Mouse (Mus musculus) E14TG2a.4 (cell line): ENCODE results near the gene Polr3gl.
A peak's percentile ranks its signal among the peaks of the same experiment; 100 is the strongest.

Experiments
- H3K27me3 ChIP-seq: 2 replicates; pipeline ENCODE4 v1.6.1; 2014; ENCODE audit warnings: low read length, control low read depth; ENCODE audit not compliant: insufficient read depth
- H3K36me3 ChIP-seq: 2 replicates; pipeline ENCODE4 v1.6.1; 2014; ENCODE audit warnings: low read length, control low read depth; ENCODE audit not compliant: insufficient read depth
- H3K4me1 ChIP-seq: replicated peaks from 2 replicates; pipeline ENCODE4 v1.6.1; 2014; ENCODE audit warnings: low read depth, low read length, control low read depth
- H3K4me3 ChIP-seq: replicated peaks from 2 replicates; pipeline ENCODE4 v1.5.1; 2014; ENCODE audit warnings: mild to moderate bottlenecking, low read length
- H3K9me3 ChIP-seq: 2 replicates; pipeline ENCODE4 v1.6.1; 2014; ENCODE audit warnings: low read length, control low read depth
- CTCF ChIP-seq: conservative IDR thresholded peaks from 2 replicates; pipeline ENCODE4 v1.5.1; 2014; ENCODE audit warnings: low read length
- NANOG ChIP-seq: IDR thresholded peaks from 2 replicates; pipeline ENCODE4 v1.6.1; 2014; ENCODE audit warnings: borderline replicate concordance, low read length, mixed read lengths
- POU5F1 ChIP-seq: IDR thresholded peaks from 2 replicates; pipeline ENCODE4 v1.6.1; 2014; ENCODE audit warnings: low read length, borderline replicate concordance

Polr3gl gene

GRCm38 (mm10) chr3:96599411-96599810 lies 5.4 kb upstream of the Polr3gl start:
- TF ChIP-seq POU5F1 (no peak), CTCF (no peak), NANOG (no peak)
- Histone ChIP-seq H3K27me3 (peaks cover 60% of the 10 kb centered on the region), H3K4me1 (peaks cover 82% of the 10 kb centered on the region), H3K4me3 (no peak overlapping the region), H3K36me3 (no peaks in the 10 kb centered on the region), H3K9me3 (no peaks in the 10 kb centered on the region)

- Histone ChIP-seq H3K4me1 (peaks cover 82% of the 10 kb centered on the region), H3K9me3 (no peaks in the 10 kb centered on the region), H3K27me3 (peaks cover 60% of the 10 kb centered on the region), H3K4me3 (peak overlapping the region; percentile 81), H3K36me3 (no peaks in the 10 kb centered on the region)
- TF ChIP-seq POU5F1 (no peak), NANOG (no peak), CTCF (no peak)
Observed at GRCm38 (mm10) chr3:96599069-96599393, 5.0 kb upstream of the Polr3gl start.

- Histone ChIP-seq H3K4me3 (peak overlapping the region; percentile 81), H3K36me3 (no peaks in the 10 kb centered on the region), H3K9me3 (no peaks in the 10 kb centered on the region), H3K4me1 (peaks cover 83% of the 10 kb centered on the region), H3K27me3 (peaks cover 60% of the 10 kb centered on the region)
- TF ChIP-seq POU5F1 = no peak
- TF ChIP-seq CTCF = no peak
- no peak for TF ChIP-seq NANOG
Observed at GRCm38 (mm10) chr3:96598156-96599068, 4.4 kb upstream of the Polr3gl start.

GRCm38 (mm10) chr3:96597435-96597891 lies 3.5 kb upstream of the Polr3gl start:
- peaks cover 51% of the 10 kb centered on the region for H3K27me3 ChIP-seq
- H3K36me3 ChIP-seq = no peaks in the 10 kb centered on the region
- peak overlapping the region; percentile 81 for H3K4me3 ChIP-seq
- H3K4me1 ChIP-seq = peaks cover 83% of the 10 kb centered on the region
- no peaks in the 10 kb centered on the region for H3K9me3 ChIP-seq
- no peak for TF ChIP-seq NANOG
- no peak for TF ChIP-seq CTCF
- no peak for TF ChIP-seq POU5F1

- peaks cover 83% of the 10 kb centered on the region for H3K4me1 ChIP-seq
- H3K4me3 ChIP-seq = peak overlapping the region; percentile 81
- H3K27me3 ChIP-seq = peaks cover 45% of the 10 kb centered on the region
- H3K36me3 ChIP-seq = no peaks in the 10 kb centered on the region
- TF ChIP-seq NANOG (no peak), POU5F1 (no peak), CTCF (no peak)
- no peaks in the 10 kb centered on the region for H3K9me3 ChIP-seq
Observed at GRCm38 (mm10) chr3:96596855-96597254, 2.9 kb upstream of the Polr3gl start.

GRCm38 (mm10) chr3:96596228-96596707 lies 2.3 kb upstream of the Polr3gl start, which contains the start of gene Ankrd34a:
TSS of gene Ankrd34a (plus strand) at chr3:96596636.
- Histone ChIP-seq H3K9me3 (no peaks in the 10 kb centered on the region), H3K4me1 (peaks cover 83% of the 10 kb centered on the region), H3K27me3 (peaks cover 42% of the 10 kb centered on the region), H3K36me3 (no peaks in the 10 kb centered on the region), H3K4me3 (peak within 1 kb of the TSS; percentile 81)
- no peak for TF ChIP-seq NANOG
- no peak for TF ChIP-seq CTCF
- TF ChIP-seq POU5F1 = no peak

- Histone ChIP-seq H3K36me3 (no peaks in the 10 kb centered on the region), H3K4me3 (peak overlapping the region; percentile 81), H3K4me1 (peaks cover 86% of the 10 kb centered on the region), H3K27me3 (peaks cover 42% of the 10 kb centered on the region), H3K9me3 (no peaks in the 10 kb centered on the region)
- TF ChIP-seq POU5F1 = no peak
Observed at GRCm38 (mm10) chr3:96595661-96596060, 1.7 kb upstream of the Polr3gl start.

GRCm38 (mm10) chr3:96594851-96595250 lies 870 bp upstream of the Polr3gl start:
- peaks cover 84% of the 10 kb centered on the region for H3K4me1 ChIP-seq
- H3K4me3 ChIP-seq = no peak overlapping the region
- no peaks in the 10 kb centered on the region for H3K9me3 ChIP-seq
- no peak for TF ChIP-seq POU5F1
- no peak for TF ChIP-seq CTCF
- no peak for TF ChIP-seq NANOG
- peaks cover 42% of the 10 kb centered on the region for H3K27me3 ChIP-seq
- peaks cover 3% of the 10 kb centered on the region for H3K36me3 ChIP-seq
